Mouse (Mus musculus): ENCODE data around the gene 1700029I15Rik.

DNA sequence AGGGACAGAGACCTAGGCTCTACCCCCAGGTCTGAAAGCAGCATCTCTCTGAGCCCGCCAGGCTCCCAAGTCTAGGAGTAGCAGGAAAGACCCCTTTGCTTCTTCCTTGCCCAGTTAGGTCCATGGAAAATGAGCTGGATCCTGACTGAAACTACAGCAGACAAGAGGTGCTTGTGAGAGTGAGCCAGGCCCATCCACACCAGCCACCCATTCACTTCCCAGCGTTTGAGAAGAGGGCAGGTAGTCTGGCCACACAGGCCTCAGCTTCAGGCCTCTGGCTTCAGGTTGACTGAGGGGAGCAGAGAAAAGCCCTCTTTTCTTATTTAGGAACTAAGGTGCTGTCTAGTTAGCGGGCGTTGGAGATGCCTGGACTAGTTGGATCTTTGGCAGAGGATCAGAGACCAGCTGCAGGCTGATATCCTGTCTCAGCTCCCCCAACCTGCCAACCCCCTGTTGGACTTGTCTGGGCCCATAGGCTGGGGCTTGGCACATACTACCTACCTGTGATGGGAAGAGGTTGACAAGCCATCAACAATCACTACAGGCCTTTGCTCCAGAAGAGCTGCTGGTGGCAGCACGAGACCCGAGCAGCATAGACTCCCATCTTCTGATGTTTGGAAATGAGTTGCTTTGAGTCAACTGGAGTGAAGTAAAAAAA, 19.6 kb upstream of the 1700029I15Rik start:
- TF ChIP-seq CTCF (IDR thresholded peaks at IDR 0.05; ENCODE audit: insufficient read depth, low read length): no peak
- TF ChIP-seq POLR2A (IDR thresholded peaks at IDR 0.05; ENCODE audit: borderline replicate concordance, extremely low read depth, low read depth, low read length): no peak
